Mouse (Mus musculus): ENCODE measurements around the gene Abcb1b. TPM values are rescaled to one million over a fixed set of nuclear protein-coding genes. Genes with fewer than 3 reads are reported as not detected.
"Not testable (repeated sequence)": the region's sequence is repeated elsewhere in the genome, so short reads cannot be mapped to it uniquely, and the experiment has no call there.

The Abcb1b gene
- polyA plus RNA-seq, 1 experiment from 2014 or later, result 0.37 TPM

DNA sequence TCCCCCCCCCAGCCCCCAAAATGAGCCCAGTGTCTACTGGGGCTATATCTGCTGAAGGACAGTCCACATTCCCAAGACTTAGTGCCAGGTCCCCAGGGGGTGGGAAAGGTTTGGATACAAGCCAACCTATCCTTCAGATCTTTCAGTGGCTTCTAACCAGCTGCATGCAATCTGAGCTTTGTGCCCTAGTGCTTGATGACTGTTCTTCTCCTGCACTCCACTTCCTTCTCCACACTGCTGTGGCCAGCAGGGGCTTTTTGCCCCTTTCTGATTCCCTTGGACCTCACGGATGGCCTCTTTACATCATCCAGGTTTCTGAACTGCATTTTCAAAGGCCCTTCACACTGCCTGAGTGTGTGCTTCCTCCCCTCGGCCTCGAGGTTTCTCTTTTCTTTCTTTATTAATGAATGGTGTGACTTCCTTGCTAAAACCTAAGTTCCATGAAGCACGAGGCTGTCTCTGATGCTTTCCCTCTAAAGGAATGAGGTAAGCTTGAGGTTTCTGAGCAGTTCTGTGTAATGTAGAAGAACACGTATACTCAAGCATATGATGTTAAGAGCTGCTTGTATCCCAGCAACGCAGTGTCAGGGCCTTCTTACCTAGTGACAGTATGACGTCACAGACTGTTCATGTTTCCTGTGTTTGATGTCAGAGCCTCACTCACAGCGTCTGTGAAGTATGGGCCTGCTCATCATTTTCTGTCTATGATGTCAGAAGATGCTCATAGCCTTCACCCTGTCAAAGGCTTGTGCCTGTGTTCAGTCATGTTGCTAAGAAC lies 40.9 kb downstream of the Abcb1b start:
- Histone ChIP-seq H3K4me3 (replicated peaks) (no peak overlapping the region), H3K9ac (no peak overlapping the region), H3K9me3 (replicated peaks) (no peaks in the 10 kb centered on the region), H3K27ac (no peak overlapping the region), H3K4me2 (no peak overlapping the region), H3K27me3 (no peaks in the 10 kb centered on the region), H3K4me1 (replicated peaks) (no peaks in the 10 kb centered on the region), H3K36me3 (no peaks in the 10 kb centered on the region)
- DNase-seq (no peak), ATAC-seq (ENCODE audit: low read depth) (no peak)
- WGBS (ENCODE audit: insufficient replicate concordance), result 49% methylated on average over 8 of the region's 8 CpGs

DNA sequence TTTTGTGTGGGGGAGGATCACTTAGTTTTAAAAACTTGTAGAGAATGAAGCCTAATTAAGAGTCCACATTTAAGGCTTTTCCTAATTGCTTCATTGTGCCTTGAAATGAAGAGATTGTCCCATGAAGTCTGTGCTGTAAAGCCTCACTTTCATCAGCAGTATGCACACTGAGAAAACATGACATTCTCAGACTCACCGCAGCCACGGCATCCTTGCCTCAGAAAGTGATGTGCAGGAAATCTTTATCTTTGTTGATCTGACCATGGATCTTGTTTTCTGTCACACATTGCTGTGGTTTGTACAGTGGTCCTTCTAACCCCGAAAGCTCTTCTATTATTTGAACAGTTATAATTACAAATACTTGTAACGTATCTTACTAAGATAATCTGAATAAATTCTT lies 41.7 kb downstream of the Abcb1b start:
- Histone ChIP-seq H3K27ac (no peak overlapping the region), H3K4me2 (no peak overlapping the region), H3K36me3 (no peaks in the 10 kb centered on the region), H3K27me3 (no peaks in the 10 kb centered on the region), H3K9me3 (replicated peaks) (no peaks in the 10 kb centered on the region), H3K4me3 (replicated peaks) (no peak overlapping the region), H3K9ac (no peak overlapping the region), H3K4me1 (replicated peaks) (no peaks in the 10 kb centered on the region)
- ATAC-seq (ENCODE audit: low read depth) (no peak), DNase-seq (no peak)
- WGBS (ENCODE audit: insufficient replicate concordance), result 65% methylated on average over 4 of the region's 4 CpGs

DNA sequence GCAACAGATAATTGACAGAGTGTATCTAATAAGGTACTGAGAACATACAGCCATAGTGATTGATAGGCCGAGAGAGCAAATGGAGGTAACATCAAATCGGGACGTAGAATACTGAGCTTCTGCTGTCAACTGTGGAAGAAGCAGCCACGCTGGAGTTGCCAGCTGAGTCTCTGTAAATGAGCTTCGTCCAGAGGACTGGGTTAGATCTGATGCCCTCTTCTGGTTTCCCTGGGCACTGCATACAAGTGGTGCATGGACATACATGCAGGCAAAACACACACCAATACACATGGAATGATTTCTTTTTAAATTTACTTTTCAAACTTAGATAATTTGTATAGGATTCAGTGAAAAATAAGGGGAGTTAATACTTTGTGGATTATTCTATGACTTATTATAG lies 42.9 kb downstream of the Abcb1b start:
- no peak overlapping the region for H3K27ac ChIP-seq
- DNase-seq (peak; percentile 34), ATAC-seq (ENCODE audit: low read depth) (no peak)
- no peaks in the 10 kb centered on the region for H3K9me3 ChIP-seq (replicated peaks)
- H3K4me2 ChIP-seq, result no peak overlapping the region
- H3K4me1 ChIP-seq (replicated peaks), result no peaks in the 10 kb centered on the region
- no peaks in the 10 kb centered on the region for H3K27me3 ChIP-seq
- no peaks in the 10 kb centered on the region for H3K36me3 ChIP-seq
- no peak overlapping the region for H3K9ac ChIP-seq
- 31% methylated on average over 5 of the region's 5 CpGs for WGBS (ENCODE audit: insufficient replicate concordance)
- H3K4me3 ChIP-seq (replicated peaks), result no peak overlapping the region

DNA sequence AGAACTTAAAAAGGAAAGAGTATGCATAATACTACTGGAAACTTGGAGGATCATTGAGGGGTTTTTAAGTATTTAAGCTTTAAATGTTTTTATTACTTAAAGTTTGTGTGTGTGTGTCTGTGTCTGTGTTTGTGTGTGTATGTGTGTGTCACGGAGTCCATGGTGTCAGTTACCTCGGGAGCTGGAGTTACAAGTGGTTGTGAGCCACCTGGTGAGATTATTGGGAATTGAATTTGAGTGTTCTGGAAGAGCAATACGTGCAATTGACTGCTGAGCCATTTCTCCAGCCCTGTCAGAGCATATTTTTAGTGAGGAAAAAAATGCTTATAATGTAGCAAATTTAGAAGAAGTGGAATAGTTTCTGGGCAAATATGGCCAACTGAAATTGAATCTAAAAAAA lies 44.9 kb downstream of the Abcb1b start:
- no peak overlapping the region for H3K4me3 ChIP-seq (replicated peaks)
- 30% methylated on average over 3 of the region's 3 CpGs for WGBS (ENCODE audit: insufficient replicate concordance)
- no peaks in the 10 kb centered on the region for H3K9me3 ChIP-seq (replicated peaks)
- H3K4me1 ChIP-seq (replicated peaks), result no peaks in the 10 kb centered on the region
- H3K4me2 ChIP-seq, result no peak overlapping the region
- H3K27ac ChIP-seq, result no peak overlapping the region
- H3K9ac ChIP-seq, result no peak overlapping the region
- ATAC-seq (ENCODE audit: low read depth), result no peak
- H3K27me3 ChIP-seq, result no peaks in the 10 kb centered on the region
- H3K36me3 ChIP-seq, result no peaks in the 10 kb centered on the region
- no peak for DNase-seq

DNA sequence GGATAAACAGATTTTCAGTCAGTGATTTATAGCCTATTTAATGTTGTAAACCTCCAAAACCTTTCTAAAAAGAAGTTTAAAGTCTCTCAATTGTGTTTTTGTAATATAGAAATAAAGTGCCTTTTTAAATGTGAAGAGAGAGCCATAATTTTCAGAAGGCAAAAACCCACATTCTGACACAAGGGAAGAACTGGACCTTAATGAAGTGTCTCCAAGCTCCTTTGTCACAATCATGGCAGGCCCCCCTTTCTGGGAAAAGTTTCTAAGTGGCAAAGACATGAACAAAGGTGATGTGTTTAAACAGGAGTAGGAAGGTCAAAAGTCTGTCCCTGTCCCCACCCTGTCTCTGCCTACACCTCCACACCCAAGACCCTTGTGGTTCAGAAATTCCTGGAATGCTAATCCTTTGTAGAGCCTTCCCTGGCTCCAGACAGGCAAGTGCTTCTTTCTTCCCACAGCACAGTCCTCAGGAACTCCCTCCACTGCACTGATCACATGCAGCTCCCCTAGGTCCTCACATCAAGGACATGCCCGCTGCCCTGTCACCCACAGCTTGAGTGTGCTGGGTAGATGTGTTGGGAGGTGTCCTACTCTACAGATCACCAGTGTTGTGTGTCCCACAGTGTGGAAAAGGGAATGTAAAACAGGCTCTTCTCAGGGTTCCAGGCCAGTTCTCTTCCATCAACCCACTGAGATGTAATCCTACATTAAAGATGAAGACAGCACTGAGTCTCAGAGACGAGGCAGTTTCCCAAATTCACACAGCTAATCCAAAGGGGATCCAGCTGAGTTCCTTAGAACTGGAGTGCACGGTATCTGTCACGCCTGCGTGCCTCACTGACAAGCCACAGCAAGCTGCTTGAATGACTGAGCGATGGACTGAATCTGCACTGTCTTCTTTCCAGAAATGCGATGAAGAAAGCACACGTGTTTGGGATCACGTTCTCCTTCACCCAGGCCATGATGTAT lies 50.9 kb downstream of the Abcb1b start:
- not testable (repeated sequence) for H3K4me1 ChIP-seq (replicated peaks); H3K4me3 ChIP-seq (replicated peaks); ATAC-seq (ENCODE audit: low read depth); H3K36me3 ChIP-seq; H3K27me3 ChIP-seq; H3K9ac ChIP-seq; H3K27ac ChIP-seq; DNase-seq; H3K9me3 ChIP-seq (replicated peaks); H3K4me2 ChIP-seq
- 74% methylated on average over 8 of the region's 9 CpGs for WGBS (ENCODE audit: insufficient replicate concordance)

DNA sequence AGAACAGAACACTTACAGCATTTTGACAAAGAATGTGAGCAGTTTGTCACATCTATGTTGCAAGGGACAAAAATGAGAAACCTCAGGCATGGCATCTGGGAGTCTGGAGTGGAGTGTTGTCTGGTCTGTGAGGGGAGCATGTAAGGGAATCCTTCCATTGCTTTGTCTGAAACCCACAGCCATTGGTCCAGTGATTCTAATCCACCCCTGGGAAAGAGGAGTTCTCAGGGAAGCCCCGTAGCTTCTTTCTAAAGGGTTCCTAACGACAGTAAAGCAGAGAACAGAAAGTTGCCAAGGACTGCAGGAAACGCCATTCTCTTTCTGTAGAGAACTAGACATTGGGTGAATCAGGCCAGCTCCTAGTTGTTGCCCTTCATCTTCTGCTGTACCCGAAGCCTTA lies 52.9 kb downstream of the Abcb1b start:
- H3K4me2 ChIP-seq, result no peak overlapping the region
- H3K4me1 ChIP-seq (replicated peaks), result no peaks in the 10 kb centered on the region
- no peak overlapping the region for H3K27ac ChIP-seq
- H3K9ac ChIP-seq, result no peak overlapping the region
- no peaks in the 10 kb centered on the region for H3K27me3 ChIP-seq
- ATAC-seq (ENCODE audit: low read depth), result no peak
- H3K36me3 ChIP-seq, result no peaks in the 10 kb centered on the region
- DNase-seq, result no peak
- WGBS (ENCODE audit: insufficient replicate concordance), result 52% methylated on average over 4 of the region's 4 CpGs
- H3K9me3 ChIP-seq (replicated peaks), result no peaks in the 10 kb centered on the region
- no peak overlapping the region for H3K4me3 ChIP-seq (replicated peaks)

DNA sequence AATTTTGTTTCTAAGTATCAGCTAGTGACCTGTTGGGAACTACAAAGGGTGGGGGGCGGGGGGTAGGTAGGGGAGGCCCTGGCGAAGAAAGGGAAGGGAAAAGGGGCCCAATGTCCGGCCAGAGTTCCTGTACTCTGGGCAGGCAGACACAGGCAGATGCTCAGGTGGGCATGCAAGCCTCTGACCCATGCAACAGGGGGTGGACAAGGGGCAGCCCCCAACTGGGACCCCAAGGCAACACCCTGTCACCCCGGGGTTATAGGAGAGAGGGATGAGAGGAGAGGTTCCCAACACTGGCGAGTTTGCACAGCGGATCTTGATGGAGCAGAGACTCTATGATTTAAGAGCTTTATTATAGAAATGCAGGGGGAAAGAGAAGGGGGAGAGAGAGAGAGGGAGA lies 59.3 kb downstream of the Abcb1b start:
- Histone ChIP-seq H3K36me3 (no peaks in the 10 kb centered on the region), H3K27me3 (no peaks in the 10 kb centered on the region), H3K4me2 (no peak overlapping the region), H3K27ac (no peak overlapping the region), H3K4me3 (replicated peaks) (no peak overlapping the region), H3K4me1 (replicated peaks) (no peaks in the 10 kb centered on the region), H3K9me3 (replicated peaks) (no peaks in the 10 kb centered on the region), H3K9ac (no peak overlapping the region)
- WGBS (ENCODE audit: insufficient replicate concordance), result 51% methylated on average over 6 of the region's 6 CpGs
- no peak for DNase-seq
- no peak for ATAC-seq (ENCODE audit: low read depth)

DNA sequence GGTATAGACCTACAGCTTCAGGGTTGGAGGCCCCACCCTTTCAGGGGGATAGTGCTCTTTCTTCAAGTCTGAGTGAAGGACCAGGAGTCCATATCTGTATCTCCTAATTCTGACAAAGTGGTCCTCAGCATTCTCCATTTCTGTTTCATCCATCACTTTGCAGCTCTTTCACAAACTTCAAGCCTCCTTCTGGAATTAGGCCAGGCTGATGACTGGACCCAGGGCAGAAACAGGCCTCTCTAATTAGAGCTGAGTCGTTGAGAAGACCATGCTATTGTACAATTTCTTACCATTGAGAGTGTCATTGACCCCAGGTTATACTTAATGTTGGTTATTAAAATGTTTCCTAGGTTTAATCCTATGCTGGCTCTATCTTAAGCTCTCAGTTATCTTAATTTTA lies 63.9 kb downstream of the Abcb1b start:
- Histone ChIP-seq H3K36me3 (no peaks in the 10 kb centered on the region), H3K4me2 (no peak overlapping the region), H3K9ac (no peak overlapping the region), H3K27me3 (no peaks in the 10 kb centered on the region), H3K27ac (no peak overlapping the region), H3K4me3 (replicated peaks) (no peak overlapping the region), H3K9me3 (replicated peaks) (no peaks in the 10 kb centered on the region), H3K4me1 (replicated peaks) (no peaks in the 10 kb centered on the region)
- WGBS (ENCODE audit: insufficient replicate concordance), result 56% methylated on average over 1 of the region's 1 CpGs
- DNase-seq, result no peak
- no peak for ATAC-seq (ENCODE audit: low read depth)

DNA sequence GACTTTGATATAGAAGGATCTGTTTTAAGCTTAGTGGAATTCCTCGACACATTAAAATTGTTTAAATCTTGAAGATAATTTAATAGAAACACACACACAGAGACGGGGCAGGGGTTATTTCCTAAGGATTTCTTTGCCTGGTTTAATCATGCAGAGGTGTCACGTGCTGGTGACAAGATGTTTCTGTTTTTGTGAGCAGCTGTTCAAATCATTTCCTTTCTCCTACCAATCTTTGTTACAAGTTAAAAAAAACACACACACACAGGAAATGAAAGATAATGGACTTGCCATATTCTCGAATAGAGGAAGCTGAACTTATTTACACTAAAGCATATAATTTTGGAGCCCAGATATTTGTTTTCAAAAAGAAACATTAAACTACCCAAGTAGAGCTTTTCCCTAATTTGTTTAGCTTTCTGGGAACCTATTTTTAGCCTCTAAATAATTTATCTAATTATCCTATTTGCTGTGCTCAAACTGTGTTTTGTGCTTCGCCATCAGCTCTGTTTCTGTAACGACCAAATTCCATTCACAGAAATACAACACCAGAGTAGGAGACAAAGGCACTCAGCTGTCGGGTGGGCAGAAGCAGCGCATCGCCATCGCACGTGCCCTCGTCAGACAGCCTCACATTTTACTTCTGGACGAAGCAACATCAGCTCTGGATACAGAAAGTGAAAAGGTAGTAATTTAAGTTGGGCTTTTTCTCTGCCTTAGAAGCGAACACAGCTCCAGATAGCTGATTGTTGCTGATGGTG lies 65.8 kb downstream of the Abcb1b start:
- H3K4me1 ChIP-seq (replicated peaks), result 0 out of 2 replicates have a peak, but pooled peaks cover 2% of the 10 kb centered on the region
- WGBS (ENCODE audit: insufficient replicate concordance), result 55% methylated on average over 14 of the region's 14 CpGs
- H3K36me3 ChIP-seq, result no peaks in the 10 kb centered on the region
- DNase-seq (no peak), ATAC-seq (ENCODE audit: low read depth) (no peak)
- H3K27ac ChIP-seq, result no peak overlapping the region
- H3K4me2 ChIP-seq, result no peak overlapping the region
- no peaks in the 10 kb centered on the region for H3K27me3 ChIP-seq
- H3K9ac ChIP-seq, result no peak overlapping the region
- H3K9me3 ChIP-seq (replicated peaks), result no peaks in the 10 kb centered on the region
- no peak overlapping the region for H3K4me3 ChIP-seq (replicated peaks)

DNA sequence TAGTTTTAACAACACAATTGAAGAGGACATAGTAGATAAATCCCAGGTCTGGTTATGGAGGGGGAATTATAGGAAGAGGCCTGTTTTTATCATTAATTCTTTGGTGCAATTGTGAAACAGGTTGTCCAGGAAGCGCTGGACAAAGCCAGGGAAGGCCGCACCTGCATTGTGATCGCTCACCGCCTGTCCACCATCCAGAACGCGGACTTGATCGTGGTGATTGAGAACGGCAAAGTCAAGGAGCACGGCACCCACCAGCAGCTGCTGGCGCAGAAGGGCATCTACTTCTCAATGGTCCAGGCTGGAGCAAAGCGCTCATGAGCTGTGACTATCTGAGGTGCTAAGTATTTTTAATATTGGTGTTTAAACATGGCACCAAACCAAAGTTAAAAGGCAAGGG lies 67.7 kb downstream of the Abcb1b start:
- 88% methylated on average over 11 of the region's 11 CpGs for WGBS (ENCODE audit: insufficient replicate concordance)
- H3K36me3 ChIP-seq; H3K4me1 ChIP-seq (replicated peaks); H3K9me3 ChIP-seq (replicated peaks); H3K27me3 ChIP-seq; H3K9ac ChIP-seq; ATAC-seq (ENCODE audit: low read depth); DNase-seq; H3K4me2 ChIP-seq; H3K27ac ChIP-seq; H3K4me3 ChIP-seq (replicated peaks): not testable (repeated sequence)

DNA sequence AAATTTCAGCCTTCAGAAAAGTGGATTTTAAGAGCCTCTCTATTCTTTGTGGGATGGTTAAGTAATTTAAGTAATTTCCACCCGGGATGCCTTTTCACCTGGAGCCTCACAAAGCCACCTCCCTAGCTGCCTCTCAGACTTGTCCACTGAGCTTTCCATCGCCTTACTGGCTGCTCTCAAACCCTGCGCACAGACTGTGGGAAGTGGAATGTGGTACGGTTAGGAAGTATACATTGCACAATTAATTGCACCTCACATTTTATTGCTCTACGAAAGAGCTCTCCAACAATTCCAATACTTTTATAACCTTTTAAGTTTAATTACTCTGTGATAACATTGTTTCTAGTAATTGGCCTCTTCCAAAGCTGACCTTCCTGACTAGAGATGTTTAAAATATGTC lies 68.4 kb downstream of the Abcb1b start:
- WGBS (ENCODE audit: insufficient replicate concordance), result 75% methylated on average over 5 of the region's 5 CpGs

More for the DNA sequence above, 68.4 kb downstream of the Abcb1b start:
- no peak for ATAC-seq (ENCODE audit: low read depth)
- Histone ChIP-seq H3K4me1 (replicated peaks) (0 out of 2 replicates have a peak, but pooled peaks cover 2% of the 10 kb centered on the region), H3K36me3 (no peaks in the 10 kb centered on the region), H3K9ac (no peak overlapping the region), H3K27me3 (no peaks in the 10 kb centered on the region), H3K4me2 (no peak overlapping the region), H3K9me3 (replicated peaks) (no peaks in the 10 kb centered on the region), H3K27ac (no peak overlapping the region), H3K4me3 (replicated peaks) (no peak overlapping the region)
- DNase-seq, result no peak

All from liver, embryonic 13.5 days (tissue).